Mouse (Mus musculus) kidney, postnatal 0 days (tissue): ENCODE data around the gene Atr. TPM values are rescaled to one million over a fixed set of nuclear protein-coding genes. Genes with fewer than 3 reads are reported as not detected.
A peak's percentile ranks its signal among the peaks of the same experiment; 100 is the strongest.

Experiments used
- ATAC-seq: fragments of 200-750 bp; cut with Nextera tagmentation; replicated peaks from 2 replicates; pipeline ENCODE4 v1.8.0; 2017; ENCODE audit warnings: low read depth, moderate number of reproducible peaks, moderate TSS enrichment, moderate library complexity; ENCODE audit not compliant: low FRiP score
- DNase-seq: peaks from one replicate; pipeline ENCODE4 v3.0.0-alpha.2; 2016; ENCODE audit warnings: low spot score
- H3K27ac ChIP-seq: fragments of 300-500 bp; sonication (generic); 2 replicates; pipeline ENCODE4 v1.5.1; 2014; ENCODE audit warnings: mild to moderate bottlenecking
- H3K27me3 ChIP-seq: fragments of 300-500 bp; sonication (generic); 2 replicates; pipeline ENCODE4 v1.6.1; 2014; ENCODE audit warnings: low read length, mixed read lengths; ENCODE audit not compliant: insufficient read depth
- H3K36me3 ChIP-seq: fragments of 300-500 bp; sonication (generic); 2 replicates; pipeline ENCODE4 v1.6.1; 2014; ENCODE audit warnings: low read length, mixed read lengths; ENCODE audit not compliant: insufficient read depth
- H3K4me1 ChIP-seq: fragments of 300-500 bp; sonication (generic); replicated peaks from 2 replicates; pipeline ENCODE4 v1.6.1; 2014; ENCODE audit warnings: antibody characterized with exemption, low read length, mixed read lengths; ENCODE audit not compliant: insufficient read depth
- H3K4me2 ChIP-seq: fragments of 300-500 bp; sonication (generic); 2 replicates; pipeline ENCODE4 v1.6.1; 2014; ENCODE audit warnings: mild to moderate bottlenecking, low read length, moderate library complexity, mixed read lengths
- H3K4me3 ChIP-seq: fragments of 300-500 bp; sonication (generic); replicated peaks from 2 replicates; pipeline ENCODE4 v1.5.1; 2014; ENCODE audit warnings: low read depth, low read length
- H3K9ac ChIP-seq: fragments of 300-500 bp; sonication (generic); 2 replicates; pipeline ENCODE4 v1.6.1; 2014; ENCODE audit warnings: low read depth, low read length
- H3K9me3 ChIP-seq: fragments of 300-500 bp; sonication (generic); replicated peaks from 2 replicates; pipeline ENCODE4 v1.6.1; 2016; ENCODE audit warnings: low read length, inconsistent platforms, mixed read lengths
- CTCF ChIP-seq: IDR thresholded peaks from 2 replicates; pipeline ENCODE4 v1.5.1; 2016; ENCODE audit warnings: antibody characterized with exemption, low read depth, mild to moderate bottlenecking, moderate library complexity
- WGBS: fragments of 180-500 bp; shearing (Covaris S2); extraction: QIAGEN DNeasy Blood & Tissue Kit; methylation state at CpG from one replicate; pipeline ENCODE4 v1.1.7; 2014; 5-methylcytosine and 5-hydroxymethylcytosine counted together
- polyA plus RNA-seq: library from polyadenylated mRNA; unstranded; fragments of >200 nt; fragmentation: Nextera tagmentation; extraction: Ambion mirVana; gene quantifications from 2 replicates; pipeline ENCODE4 v1.2.1, GENCODE M21; 2015

The Atr gene
- polyA plus RNA-seq, 1 experiment from 2014 or later, result 8.8 TPM

- Histone ChIP-seq H3K4me3 (no peak overlapping the region), H3K27me3 (no peaks in the 10 kb centered on the region), H3K4me2 (no peak overlapping the region), H3K9ac (no peak overlapping the region), H3K9me3 (no peaks in the 10 kb centered on the region), H3K27ac (no peak overlapping the region), H3K4me1 (no peaks in the 10 kb centered on the region), H3K36me3 (no peaks in the 10 kb centered on the region)
- 60% methylated on average over 4 of the region's 4 CpGs for WGBS
- no peak for ATAC-seq
- no peak for DNase-seq
- no peak for TF ChIP-seq CTCF
These were observed 11.7 kb upstream of the Atr start for GRCm38 (mm10) chr9:95845711-95846110.

GRCm38 (mm10) chr9:95851671-95852070 is 5.7 kb upstream of the Atr start:
- no peaks in the 10 kb centered on the region for H3K27me3 ChIP-seq
- DNase-seq (no peak), ATAC-seq (no peak)
- H3K27ac ChIP-seq, result no peak overlapping the region; the same call in 1 of the 2 replicates
- no peak overlapping the region for H3K4me2 ChIP-seq
- 40% methylated on average over 11 of the region's 11 CpGs for WGBS
- H3K4me1 ChIP-seq, result no peaks in the 10 kb centered on the region
- H3K36me3 ChIP-seq, result no peaks in the 10 kb centered on the region
- no peak overlapping the region for H3K4me3 ChIP-seq
- no peak for TF ChIP-seq CTCF
- H3K9ac ChIP-seq, result no peak overlapping the region
- no peaks in the 10 kb centered on the region for H3K9me3 ChIP-seq

- Histone ChIP-seq H3K36me3 (no peaks in the 10 kb centered on the region), H3K4me3 (no peak overlapping the region), H3K4me1 (no peaks in the 10 kb centered on the region), H3K9ac (no peak overlapping the region), H3K4me2 (no peak overlapping the region), H3K9me3 (no peaks in the 10 kb centered on the region), H3K27me3 (no peaks in the 10 kb centered on the region), H3K27ac (no peak overlapping the region)
- DNase-seq (peak; percentile 83), ATAC-seq (no peak)
- TF ChIP-seq CTCF, result peak; percentile 97
- WGBS, result 25% methylated on average over 4 of the region's 4 CpGs
These were observed 4.5 kb upstream of the Atr start for GRCm38 (mm10) chr9:95852896-95853295.

GRCm38 (mm10) chr9:95854891-95855290 is 2.5 kb upstream of the Atr start:
- Histone ChIP-seq H3K4me2 (no peak overlapping the region), H3K4me3 (no peak overlapping the region), H3K9me3 (no peaks in the 10 kb centered on the region), H3K36me3 (no peaks in the 10 kb centered on the region), H3K4me1 (no peaks in the 10 kb centered on the region), H3K27me3 (no peaks in the 10 kb centered on the region), H3K9ac (no peak overlapping the region), H3K27ac (peak overlapping the region; percentile 71)
- ATAC-seq (peak; percentile 83), DNase-seq (peak; percentile 51)
- 56% methylated on average over 2 of the region's 2 CpGs for WGBS
- no peak for TF ChIP-seq CTCF

- no peak for TF ChIP-seq CTCF
- DNase-seq, result no peak
- Histone ChIP-seq H3K4me1 (no peaks in the 10 kb centered on the region), H3K9ac (no peak overlapping the region), H3K4me2 (no peak overlapping the region), H3K36me3 (0 out of 2 replicates have a peak, but pooled peaks cover under 1% of the 10 kb centered on the region), H3K27ac (no peak overlapping the region), H3K9me3 (no peaks in the 10 kb centered on the region), H3K27me3 (no peaks in the 10 kb centered on the region), H3K4me3 (no peak overlapping the region)
- no peak for ATAC-seq
- WGBS, result 85% methylated on average over 4 of the region's 4 CpGs
These were observed 1.4 kb upstream of the Atr start for GRCm38 (mm10) chr9:95856004-95856403.

- H3K36me3 ChIP-seq, result 0 out of 2 replicates have a peak, but pooled peaks cover 5% of the 10 kb centered on the region
- peak overlapping the region; percentile 80 for H3K27ac ChIP-seq
- peak overlapping the region; percentile 97 for H3K4me2 ChIP-seq
- no peak for TF ChIP-seq CTCF
- DNase-seq (peak; percentile 78), ATAC-seq (peak; percentile 9; the same call in 1 of the 2 replicates)
- H3K27me3 ChIP-seq, result no peaks in the 10 kb centered on the region
- H3K9ac ChIP-seq, result peak overlapping the region; percentile 72
- WGBS, result 0% methylated on average over 31 of the region's 31 CpGs
- no peaks in the 10 kb centered on the region for H3K9me3 ChIP-seq
- H3K4me1 ChIP-seq, result no peaks in the 10 kb centered on the region
- peak overlapping the region; percentile 84 for H3K4me3 ChIP-seq
These were observed 702 bp downstream of the Atr start for GRCm38 (mm10) chr9:95858027-95858570.

- Histone ChIP-seq H3K9ac (no peak overlapping the region), H3K4me3 (no peak overlapping the region), H3K9me3 (no peaks in the 10 kb centered on the region), H3K36me3 (peaks cover 18% of the 10 kb centered on the region; the same call in 1 of the 2 replicates), H3K4me1 (no peaks in the 10 kb centered on the region), H3K27ac (no peak overlapping the region), H3K4me2 (no peak overlapping the region), H3K27me3 (no peaks in the 10 kb centered on the region)
- no peak for TF ChIP-seq CTCF
- ATAC-seq (no peak), DNase-seq (no peak)
- 90% methylated on average over 5 of the region's 5 CpGs for WGBS
These were observed 20.8 kb downstream of the Atr start for GRCm38 (mm10) chr9:95878246-95878645.
